Mouse (Mus musculus) liver, embryonic 14.5 days (tissue): Measurements from ENCODE around the gene Bcl2. TPM values are rescaled to one million over a fixed set of nuclear protein-coding genes. Genes with fewer than 3 reads are reported as not detected.

Source experiments
- ATAC-seq: fragments of 200-750 bp; cut with Nextera tagmentation; 2 replicates; pipeline ENCODE4 v1.8.0; 2017; ENCODE audit warnings: moderate number of reproducible peaks, mild to moderate bottlenecking, moderate library complexity; ENCODE audit not compliant: insufficient read depth
- DNase-seq, 3 experiments: peaks; one replicate each; pipeline ENCODE4 v3.0.0-alpha.2; 2012 to 2013; ENCODE audit warnings: low read depth in 3 of 3, low spot score in 3 of 3
- H3K27ac ChIP-seq: fragments of 300-500 bp; sonication (generic); 2 replicates; pipeline ENCODE4 v1.5.1; 2014; ENCODE audit warnings: moderate library complexity, mild to moderate bottlenecking, control low read depth, inconsistent platforms
- H3K27me3 ChIP-seq: fragments of 300-500 bp; sonication (generic); 2 replicates; pipeline ENCODE4 v1.6.1; 2014; ENCODE audit warnings: mild to moderate bottlenecking, low read length, moderate library complexity; ENCODE audit not compliant: control insufficient read depth, insufficient read depth
- H3K36me3 ChIP-seq: fragments of 300-500 bp; sonication (generic); replicated peaks from 2 replicates; pipeline ENCODE4 v1.6.1; 2014; ENCODE audit warnings: low read depth; ENCODE audit not compliant: control insufficient read depth, insufficient read depth
- H3K4me1 ChIP-seq, 2 experiments: fragments of 200-500 bp in 1 of 2; fragments of 300-500 bp in 1 of 2; sonication (generic) in 1 of 2; replicated peaks; 2 replicates each; pipeline ENCODE4 v1.6.1; 2012 to 2014; ENCODE audit warnings: antibody characterized with exemption in 1 of 2, inconsistent platforms in 1 of 2, low read length in 1 of 2; ENCODE audit not compliant: control insufficient read depth in 2 of 2, insufficient read depth in 2 of 2
- H3K4me2 ChIP-seq: fragments of 300-500 bp; sonication (generic); 2 replicates; pipeline ENCODE4 v1.6.1; 2014; ENCODE audit warnings: low read depth, mild to moderate bottlenecking, control low read depth, moderate library complexity
- H3K4me3 ChIP-seq, 2 experiments: fragments of 200-500 bp in 1 of 2; fragments of 300-500 bp in 1 of 2; sonication (generic) in 1 of 2; 2 replicates each; pipeline ENCODE4 v1.5.1; 2012 to 2014; ENCODE audit warnings: low read depth in 2 of 2, low read length in 2 of 2, mild to moderate bottlenecking in 2 of 2, control low read depth in 1 of 2, inconsistent platforms in 1 of 2, moderate library complexity in 1 of 2; ENCODE audit not compliant: insufficient read depth in 1 of 2
- H3K9ac ChIP-seq: fragments of 300-500 bp; sonication (generic); replicated peaks from 2 replicates; pipeline ENCODE4 v1.6.1; 2014; ENCODE audit warnings: mild to moderate bottlenecking, control low read depth, moderate library complexity
- H3K9me3 ChIP-seq: fragments of 300-500 bp; sonication (generic); 2 replicates; pipeline ENCODE4 v1.6.1; 2016; ENCODE audit warnings: low read length, mixed read lengths; ENCODE audit not compliant: control insufficient read depth
- CTCF ChIP-seq: IDR thresholded peaks from 2 replicates; pipeline ENCODE4 v1.5.1; 2016; ENCODE audit warnings: antibody characterized with exemption, low read depth, control low read depth
- EP300 ChIP-seq: IDR thresholded peaks from 2 replicates; pipeline ENCODE4 v1.6.1; 2016; ENCODE audit warnings: antibody characterized with exemption, low read depth
- WGBS: fragments of 180-500 bp; shearing (Covaris S2); extraction: QIAGEN DNeasy Blood & Tissue Kit; methylation state at CpG from one replicate; pipeline ENCODE4 v1.1.7; 2014; ENCODE audit not compliant: insufficient replicate concordance; 5-methylcytosine and 5-hydroxymethylcytosine counted together
- polyA plus RNA-seq, 2 experiments: library from polyadenylated mRNA; depleted of rRNA in 1 of 2; stranded (reverse) in 1 of 2; unstranded in 1 of 2; fragments of >200 nt; fragmentation: Nextera tagmentation in 1 of 2; extraction: Ambion mirVana in 1 of 2; gene quantifications; 2 replicates each; pipeline versions ENCODE4 v1.2.1 to v1.2.3; 2012 to 2014

Bcl2 gene
- polyA plus RNA-seq, 2 experiments: 0.38 to 0.43 TPM

DNA sequence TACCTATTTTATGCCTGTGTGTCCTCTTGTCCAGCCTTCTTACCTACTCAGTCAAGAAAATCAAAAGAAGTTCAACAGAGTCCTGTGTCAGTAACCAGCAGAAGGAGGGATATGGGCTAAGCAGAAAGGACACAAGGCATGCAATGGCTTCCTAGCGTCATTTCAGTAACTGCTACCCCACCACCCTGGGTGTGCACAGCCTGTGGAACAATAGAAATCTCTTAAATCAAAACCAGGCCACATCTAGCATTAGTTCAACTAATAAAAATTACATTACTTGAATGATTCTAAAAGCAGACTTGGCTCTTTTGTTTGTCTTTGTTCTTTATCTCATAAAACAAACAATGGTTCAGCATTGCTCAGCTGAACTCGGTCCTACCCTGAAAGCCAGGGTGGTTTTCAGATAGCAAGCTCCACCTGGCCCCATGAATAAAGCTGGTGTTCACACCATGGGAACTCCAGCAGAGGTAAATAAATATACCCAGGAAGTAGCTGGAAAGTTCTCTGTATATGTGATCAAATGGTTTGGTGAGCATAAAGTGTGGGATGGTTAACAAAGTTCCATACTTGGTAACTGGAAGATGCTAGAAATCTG, 122.8 kb downstream of the Bcl2 start:
- DNase-seq: no peak
- Histone ChIP-seq H3K36me3 (no peaks in the 10 kb centered on the region), H3K27ac (no peak overlapping the region), H3K9ac (no peak overlapping the region), H3K4me2 (no peak overlapping the region), H3K27me3 (no peaks in the 10 kb centered on the region), H3K4me1 (no peaks in the 10 kb centered on the region), H3K9me3 (no peaks in the 10 kb centered on the region), H3K4me3 (no peak overlapping the region)
- 39% methylated on average over 2 of the region's 2 CpGs for WGBS
- ATAC-seq: no peak
- TF ChIP-seq CTCF (no peak), EP300 (no peak)

- Histone ChIP-seq H3K36me3 (no peaks in the 10 kb centered on the region), H3K4me3 (no peak overlapping the region), H3K9ac (no peak overlapping the region), H3K27ac (no peak overlapping the region), H3K9me3 (no peaks in the 10 kb centered on the region), H3K4me1 (no peaks in the 10 kb centered on the region), H3K4me2 (no peak overlapping the region), H3K27me3 (no peaks in the 10 kb centered on the region)
- TF ChIP-seq CTCF (no peak), EP300 (no peak)
- DNase-seq (no peak), ATAC-seq (no peak)
- 66% methylated on average over 2 of the region's 2 CpGs for WGBS
Measured at GRCm38 (mm10) chr1:106589141-106589540, 124.9 kb downstream of the Bcl2 start.

GRCm38 (mm10) chr1:106587866-106588470, 126.1 kb downstream of the Bcl2 start:
- Histone ChIP-seq H3K36me3 (no peaks in the 10 kb centered on the region), H3K9me3 (no peaks in the 10 kb centered on the region), H3K4me3 (no peak overlapping the region), H3K9ac (no peak overlapping the region), H3K4me2 (no peak overlapping the region), H3K4me1 (no peaks in the 10 kb centered on the region), H3K27ac (no peak overlapping the region), H3K27me3 (no peaks in the 10 kb centered on the region)
- 60% methylated on average over 4 of the region's 4 CpGs for WGBS
- DNase-seq: no peak
- TF ChIP-seq EP300 (no peak), CTCF (no peak)
- ATAC-seq: no peak

DNA sequence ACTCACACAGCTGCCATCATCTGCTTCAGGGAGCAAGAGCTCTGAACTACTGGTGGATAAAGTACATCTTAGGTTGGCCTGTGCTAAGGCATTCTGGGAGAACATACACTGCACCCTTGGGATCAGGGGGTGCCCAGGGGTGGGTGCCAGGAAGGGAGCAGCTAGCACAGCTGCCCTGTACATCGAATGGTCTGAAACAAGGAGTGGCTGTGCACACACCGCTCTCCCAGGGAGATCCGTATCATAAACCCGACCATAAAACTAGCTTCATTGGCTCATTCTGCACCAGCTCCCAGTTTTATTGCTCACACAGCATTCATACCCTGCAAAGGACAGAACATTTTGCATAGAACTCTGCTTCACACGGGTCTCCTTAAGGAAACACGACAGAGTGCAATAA, 127.3 kb downstream of the Bcl2 start:
- no peak for DNase-seq
- Histone ChIP-seq H3K36me3 (no peaks in the 10 kb centered on the region), H3K4me3 (no peak overlapping the region), H3K4me1 (no peaks in the 10 kb centered on the region), H3K9ac (no peak overlapping the region), H3K4me2 (no peak overlapping the region), H3K9me3 (no peaks in the 10 kb centered on the region), H3K27me3 (no peaks in the 10 kb centered on the region), H3K27ac (no peak overlapping the region)
- no peak for ATAC-seq
- WGBS: 58% methylated on average over 6 of the region's 6 CpGs
- no peak for TF ChIP-seq CTCF
- no peak for TF ChIP-seq EP300

DNA sequence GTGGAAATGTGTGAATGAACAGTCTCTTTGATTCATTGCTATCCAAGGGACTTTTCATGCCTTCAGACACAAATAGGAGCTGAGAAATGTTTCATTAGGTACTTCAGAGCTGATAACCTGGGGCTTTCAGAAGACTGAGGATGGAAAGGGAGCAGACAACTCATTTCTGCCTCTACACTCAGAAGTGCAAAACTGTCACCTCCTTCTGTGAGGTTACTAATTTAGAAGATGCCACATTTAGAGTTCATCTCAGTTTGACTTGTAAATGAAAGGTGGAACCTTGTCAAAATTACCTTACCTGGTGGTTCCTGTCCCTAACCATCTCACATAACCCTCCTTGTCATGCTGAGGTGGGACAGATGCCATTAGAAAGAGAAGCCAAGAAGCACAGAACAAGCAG, 128.7 kb downstream of the Bcl2 start:
- no peak overlapping the region for H3K4me3 ChIP-seq
- H3K4me1 ChIP-seq: no peaks in the 10 kb centered on the region
- no peak overlapping the region for H3K9ac ChIP-seq
- H3K4me2 ChIP-seq: no peak overlapping the region
- H3K36me3 ChIP-seq: no peaks in the 10 kb centered on the region
- H3K9me3 ChIP-seq: no peaks in the 10 kb centered on the region
- TF ChIP-seq EP300 (no peak), CTCF (no peak)
- no peak overlapping the region for H3K27ac ChIP-seq
- no peaks in the 10 kb centered on the region for H3K27me3 ChIP-seq
- DNase-seq (no peak), ATAC-seq (no peak)
